ENCODE assay signal across 8 mouse cellular contexts in the genomic region with DNA sequence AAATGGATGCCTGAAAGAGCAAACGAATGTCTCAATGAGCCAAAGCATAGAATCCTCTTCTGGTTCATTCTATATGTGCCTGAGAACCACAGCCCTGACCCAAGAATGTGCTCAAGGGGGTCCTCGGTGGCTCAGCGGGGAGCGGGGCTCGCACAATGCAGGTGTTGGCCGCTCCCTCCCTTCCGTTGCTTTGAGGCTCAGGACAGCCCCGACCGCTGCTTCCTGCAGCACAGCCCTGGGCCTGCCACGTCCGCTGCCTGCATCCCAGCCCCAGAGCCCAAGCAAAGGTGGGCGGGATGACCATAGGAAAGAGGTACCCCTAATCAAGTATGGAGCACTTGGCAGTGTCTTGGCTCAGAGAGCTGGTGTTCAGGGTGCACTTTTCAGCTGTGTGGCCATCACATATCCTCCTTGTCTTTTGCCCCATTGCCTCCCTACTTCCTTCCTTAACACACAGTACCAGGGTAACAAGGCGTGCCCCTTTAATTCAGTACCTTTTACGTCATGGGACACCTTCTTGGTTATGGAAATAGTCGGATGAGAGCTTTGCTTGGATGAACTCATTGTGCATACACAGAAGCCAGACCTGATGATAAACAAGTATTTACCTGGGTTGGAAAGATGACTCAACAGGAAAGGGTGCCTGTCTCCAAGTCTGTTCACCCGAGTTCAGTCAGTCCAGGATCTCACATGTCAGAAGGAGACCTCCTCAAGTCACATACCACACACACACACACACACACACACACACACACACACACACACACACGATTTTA. TPM values are rescaled to one million over a fixed set of nuclear protein-coding genes. Genes with fewer than 3 reads are reported as not detected.
DNase-seq lines count a peak whose midpoint lies in the region; ATAC-seq and TF ChIP-seq lines count a peak whose summit lies in the region.

No protein-coding gene starts in this region.

- H3K9me3 ChIP-seq in hindbrain, postnatal 0 days (ENCODE audit: low read length) = no peaks in the 10 kb centered on the region
- H3K9me3 ChIP-seq in midbrain, postnatal 0 days (ENCODE audit: low read length) = no peaks in the 10 kb centered on the region

- TF ChIP-seq CTCF in hindbrain, postnatal 0 days (IDR thresholded peaks at IDR 0.05; ENCODE audit: low read depth) = no peak
- no peak for TF ChIP-seq CTCF in midbrain, postnatal 0 days (IDR thresholded peaks at IDR 0.05)

- no peaks in the 10 kb centered on the region for H3K36me3 ChIP-seq in hindbrain, postnatal 0 days (ENCODE audit: insufficient read depth, low read length)
- no peaks in the 10 kb centered on the region for H3K36me3 ChIP-seq in midbrain, postnatal 0 days (ENCODE audit: insufficient read depth, low read length)

- H3K27me3 ChIP-seq in hindbrain, postnatal 0 days (ENCODE audit: insufficient read depth, low read length) = peaks cover 7% of the 10 kb centered on the region; the same call in 1 of the 2 replicates
- H3K27me3 ChIP-seq in midbrain, postnatal 0 days (ENCODE audit: insufficient read depth, low read length) = no peaks in the 10 kb centered on the region

- peak; percentile 62 for ATAC-seq in activated CD4-positive, CD25-positive, alpha-beta regulatory T cell, adult 4 months
- ATAC-seq in hindbrain, postnatal 0 days = no peak
- no peak for ATAC-seq in midbrain, postnatal 0 days (ENCODE audit: low FRiP score)

- peak overlapping the region; percentile 46 for H3K4me2 ChIP-seq in hindbrain, postnatal 0 days (ENCODE audit: low read depth, low read length)
- H3K4me2 ChIP-seq in midbrain, postnatal 0 days (ENCODE audit: low read depth, low read length, poor library complexity, severe bottlenecking) = peak overlapping the region; percentile 42

- DNase-seq in embryo, embryonic 11 days = peak; percentile 19
- no peak for DNase-seq in embryo, embryonic 10 days (ENCODE audit: low spot score)
- no peak for DNase-seq in hindbrain, postnatal 0 days (ENCODE audit: low spot score)
- DNase-seq in midbrain, postnatal 0 days (ENCODE audit: low spot score) = no peak
- no peak for DNase-seq in urinary bladder, postnatal 36 days (ENCODE audit: low spot score in 2 of 2)
- DNase-seq in ovary, postnatal 14 days (ENCODE audit: low spot score) = no peak
- no peak for DNase-seq in ovary, postnatal 10 days (ENCODE audit: low spot score)

- peak overlapping the region; percentile 56; the same call in 1 of the 2 replicates for H3K27ac ChIP-seq in hindbrain, postnatal 0 days
- no peak overlapping the region for H3K27ac ChIP-seq in midbrain, postnatal 0 days (ENCODE audit: low read depth, low read length)

- 33% methylated on average over 17 of the region's 17 CpGs for WGBS in hindbrain, postnatal 0 days
- 30% methylated on average over 16 of the region's 17 CpGs for WGBS in midbrain, postnatal 0 days

- no peaks in the 10 kb centered on the region for H3K4me1 ChIP-seq in hindbrain, postnatal 0 days (ENCODE audit: insufficient read depth, low read length)
- no peaks in the 10 kb centered on the region for H3K4me1 ChIP-seq in midbrain, postnatal 0 days (ENCODE audit: insufficient read depth, low read length)

- H3K9ac ChIP-seq in hindbrain, postnatal 0 days (replicated peaks; ENCODE audit: low read length) = peak overlapping the region; percentile 14; the same call in 1 of the 2 replicates
- no peak overlapping the region for H3K9ac ChIP-seq in midbrain, postnatal 0 days (replicated peaks; ENCODE audit: low read length, poor library complexity, severe bottlenecking)

- H3K4me3 ChIP-seq in hindbrain, postnatal 0 days (ENCODE audit: low read length) = peak overlapping the region; percentile 15; the same call in 1 of the 2 replicates
- peak overlapping the region; percentile 2; the same call in 1 of the 2 replicates for H3K4me3 ChIP-seq in midbrain, postnatal 0 days (ENCODE audit: low read depth, low read length)

RNA-seq across cellular contexts. Expression of gene Mycl, which starts 11.8 kb away (rescaled TPM):
- not detected for polyA plus RNA-seq in activated CD4-positive, CD25-positive, alpha-beta regulatory T cell, adult 4 months (2017; shearing (Covaris generic))
- total RNA-seq in hindbrain, postnatal 0 days (2014; rRNA removed) = 67.5 and 79.4 TPM in 2 replicates
- polyA plus RNA-seq in hindbrain, postnatal 0 days (2015; fragmentation: Nextera tagmentation; extraction: Ambion mirVana) = 34.3 and 34.8 TPM in 2 replicates
- total RNA-seq in midbrain, postnatal 0 days (2014; rRNA removed) = 75.7 and 77.3 TPM in 2 replicates
- 37.6 and 42.2 TPM in 2 replicates for polyA plus RNA-seq in midbrain, postnatal 0 days (2015; fragmentation: Nextera tagmentation; extraction: Ambion mirVana)

RNA-seq across cellular contexts. Expression of gene Mfsd2a, which starts 22.7 kb away (rescaled TPM):
- polyA plus RNA-seq in activated CD4-positive, CD25-positive, alpha-beta regulatory T cell, adult 4 months (2017; shearing (Covaris generic)) = 1 to 10 TPM; 1.3 to 1.6 TPM
- 63.6 and 68.0 TPM in 2 replicates for total RNA-seq in hindbrain, postnatal 0 days (2014; rRNA removed)
- 34.9 and 42.6 TPM in 2 replicates for polyA plus RNA-seq in hindbrain, postnatal 0 days (2015; fragmentation: Nextera tagmentation; extraction: Ambion mirVana)
- 47.3 and 57.7 TPM in 2 replicates for total RNA-seq in midbrain, postnatal 0 days (2014; rRNA removed)
- polyA plus RNA-seq in midbrain, postnatal 0 days (2015; fragmentation: Nextera tagmentation; extraction: Ambion mirVana) = 30.3 and 34.6 TPM in 2 replicates

RNA-seq across cellular contexts. Expression of gene Trit1, which starts 32.7 kb away (rescaled TPM):
- 10 to 100 TPM; 16.5 to 17.2 TPM for polyA plus RNA-seq in activated CD4-positive, CD25-positive, alpha-beta regulatory T cell, adult 4 months (2017; shearing (Covaris generic))
- total RNA-seq in hindbrain, postnatal 0 days (2014; rRNA removed) = 11.1 and 18.5 TPM in 2 replicates
- 17.0 and 18.3 TPM in 2 replicates for polyA plus RNA-seq in hindbrain, postnatal 0 days (2015; fragmentation: Nextera tagmentation; extraction: Ambion mirVana)
- total RNA-seq in midbrain, postnatal 0 days (2014; rRNA removed) = 16.2 and 19.7 TPM in 2 replicates
- polyA plus RNA-seq in midbrain, postnatal 0 days (2015; fragmentation: Nextera tagmentation; extraction: Ambion mirVana) = 17.3 and 18.5 TPM in 2 replicates

Comparison
In these comparisons a context has a peak if more than half of its experiments do, and no peak if none do; other contexts are left out.
1. RNA of gene Mycl, which starts 11.8 kb away (polyA plus RNA-seq): 37.6 to 42.2 TPM in midbrain, postnatal 0 days and 34.3 to 34.8 TPM in hindbrain, postnatal 0 days; not detected in activated CD4-positive, CD25-positive, alpha-beta regulatory T cell, adult 4 months; every median in the first group is over 10 times any median in the second.
2. RNA of gene Mfsd2a, which starts 22.7 kb away (polyA plus RNA-seq): 34.9 to 42.6 TPM in hindbrain, postnatal 0 days and 30.3 to 34.6 TPM in midbrain, postnatal 0 days; 1.3 to 1.6 TPM in activated CD4-positive, CD25-positive, alpha-beta regulatory T cell, adult 4 months; every median in the first group is over 10 times any median in the second.